Mouse (Mus musculus): ENCODE measurements around the gene Gba2. TPM values are rescaled to one million over a fixed set of nuclear protein-coding genes. Genes with fewer than 3 reads are reported as not detected.
A peak's percentile ranks its signal among the peaks of the same experiment; 100 is the strongest.
"Not testable (repeated sequence)": the region's sequence is repeated elsewhere in the genome, so short reads cannot be mapped to it uniquely, and the experiment has no call there.

Gene Gba2
- 10 to 100 TPM; 17.8 to 18.2 TPM for total RNA-seq (2021)
- long read RNA-seq, experiment 1, transcript Gba2-201 (17 exons, 3,544 nt) = major isoform, 14 of 30 reads
- long read RNA-seq, experiment 1, partial matches to known transcripts = 9 of 30 reads
- long read RNA-seq, experiment 1, other reads (novel, unspliced or antisense) = 7 of 30 reads
- long read RNA-seq, experiment 2, transcript Gba2-201 (17 exons, 3,544 nt) = major isoform, 14 of 41 reads
- long read RNA-seq, experiment 2, partial matches to known transcripts = 12 of 41 reads
- long read RNA-seq, experiment 2, other reads (novel, unspliced or antisense) = 15 of 41 reads

DNA sequence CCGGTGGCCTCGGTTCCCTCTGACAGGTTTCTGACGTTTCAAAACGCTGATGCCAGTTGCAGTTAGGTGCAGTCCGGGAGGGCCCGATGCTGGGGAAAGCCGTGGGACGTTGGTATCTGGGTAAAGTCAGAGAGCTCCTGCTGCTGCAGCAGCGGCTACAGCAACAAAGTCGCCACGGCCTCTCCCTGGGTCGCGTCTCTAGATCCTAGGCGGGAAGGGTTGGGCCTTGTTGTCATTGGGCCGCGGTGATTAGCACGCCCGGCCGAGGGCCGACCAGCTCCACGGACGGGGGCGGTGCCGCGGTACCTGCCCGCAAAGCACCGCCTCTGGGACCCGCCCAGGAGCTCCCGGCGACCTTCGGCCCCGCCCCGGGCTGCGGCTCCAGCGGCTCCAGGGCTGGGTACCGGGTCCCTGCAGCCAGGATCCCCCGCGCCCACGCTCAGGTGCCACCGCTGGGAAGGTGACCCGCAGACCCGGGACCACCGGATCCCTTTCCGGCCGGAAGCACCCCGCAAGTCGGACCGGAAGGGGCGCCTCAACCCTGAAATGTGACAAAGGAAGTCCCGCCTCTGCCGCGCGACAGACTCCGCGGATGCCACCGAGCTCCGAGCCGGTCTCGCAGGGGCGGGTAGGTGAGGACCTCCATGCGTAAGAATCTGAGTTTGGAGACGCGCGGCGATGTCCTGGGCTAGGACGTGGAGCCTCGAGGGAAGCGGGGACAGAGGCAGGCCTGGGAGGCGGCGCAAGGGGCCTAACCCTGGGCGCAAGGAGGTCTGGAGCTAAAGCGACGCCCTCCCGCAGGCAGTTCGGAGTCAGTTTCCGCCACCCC is at the start of gene Gba2, which contains the start of gene Rgp1:
Gene Gba2 (minus strand): TSS at position 498 of the 829 bp plus-strand sequence.
Gene Rgp1 (plus strand): TSS at position 340 of the 829 bp plus-strand sequence.
- peak; percentile 76 to 81 for DNase-seq (ENCODE audit: low spot score in 2 of 2)

DNA sequence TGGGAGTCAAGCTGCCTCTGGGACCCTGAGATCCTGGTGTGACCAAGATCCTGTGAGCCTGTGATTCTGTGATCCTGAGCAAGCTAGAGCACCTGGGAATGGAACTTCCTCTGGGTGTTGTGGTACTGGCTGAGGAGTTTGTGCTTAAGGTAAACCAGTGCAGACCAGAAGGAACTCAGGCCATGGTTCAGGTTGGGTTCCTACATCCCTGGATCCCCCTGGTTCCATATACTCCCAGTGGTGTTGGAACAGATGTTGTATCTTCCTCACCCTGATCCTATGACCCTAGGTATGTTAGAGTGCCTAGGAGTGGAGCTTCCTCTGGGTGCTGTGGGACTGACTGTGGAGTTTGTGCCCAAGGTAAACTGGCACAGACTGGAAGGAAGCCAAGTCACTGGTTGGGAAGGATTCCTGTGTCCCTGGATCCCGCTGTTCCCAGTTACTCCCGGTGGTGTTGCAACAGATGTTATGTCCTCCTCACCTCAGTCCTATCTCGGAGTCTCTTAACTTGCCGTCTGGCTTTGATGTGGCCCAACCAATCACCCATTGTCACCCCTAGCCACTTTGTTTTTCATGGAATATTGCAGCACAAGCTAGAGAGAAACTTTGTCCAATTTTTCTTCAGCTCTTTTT is 41.6 kb upstream of the Gba2 start:
- no peak for DNase-seq (ENCODE audit: low spot score in 2 of 2)

DNA sequence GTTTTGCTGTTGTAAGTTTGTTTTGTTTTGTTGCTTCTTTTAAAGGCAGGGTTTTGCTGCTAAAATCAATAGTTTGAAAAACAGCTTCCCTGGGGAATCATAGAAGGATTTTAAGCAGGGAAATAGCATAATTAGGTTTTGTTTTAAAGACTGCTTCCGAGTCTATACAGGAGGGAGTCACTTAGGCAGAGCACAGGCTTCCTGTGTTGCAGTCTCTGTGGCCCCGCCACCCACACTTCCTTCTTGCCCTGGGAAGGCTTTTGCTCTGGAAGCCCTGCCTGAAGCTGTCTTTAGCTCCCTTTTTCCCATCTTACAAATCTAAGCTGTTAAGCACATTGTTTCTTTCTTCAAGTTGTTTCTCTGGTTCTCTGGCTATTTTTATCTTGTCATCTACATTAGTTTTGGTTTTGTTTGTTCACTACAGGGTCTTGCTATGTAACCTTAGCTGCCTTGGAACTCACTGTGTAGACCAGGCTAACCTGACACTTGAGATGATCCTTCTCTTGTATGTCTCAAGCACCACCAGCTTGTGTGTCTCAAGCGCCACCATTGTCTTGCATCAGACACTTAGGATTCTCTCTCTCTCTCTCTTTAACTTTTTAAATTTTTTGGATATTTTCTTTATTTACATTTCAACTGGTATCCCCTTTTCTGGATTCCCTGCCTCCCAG is 34.5 kb upstream of the Gba2 start:
- no peak for DNase-seq (ENCODE audit: low spot score in 2 of 2)

DNA sequence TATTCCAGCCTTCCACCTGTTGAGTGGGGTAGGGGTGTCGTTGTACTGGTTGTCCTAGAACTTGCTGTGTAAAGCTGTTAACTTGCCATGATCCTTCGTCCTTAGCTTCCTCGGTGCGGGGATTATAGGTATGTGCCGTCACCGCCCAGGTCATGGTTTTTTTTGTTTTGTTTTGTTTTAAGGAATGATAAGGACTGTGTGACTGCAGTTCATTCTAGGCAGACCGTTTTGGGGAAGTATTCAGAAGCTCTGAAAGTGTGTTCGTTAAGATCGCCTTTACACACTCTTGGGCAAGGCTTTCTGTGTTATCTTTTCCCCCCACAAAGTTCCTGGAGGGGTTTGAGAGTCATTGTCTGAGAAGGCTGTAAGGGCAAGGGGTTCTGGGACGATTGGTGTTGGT is 33.9 kb upstream of the Gba2 start:
- DNase-seq (ENCODE audit: low spot score in 2 of 2) = no peak

DNA sequence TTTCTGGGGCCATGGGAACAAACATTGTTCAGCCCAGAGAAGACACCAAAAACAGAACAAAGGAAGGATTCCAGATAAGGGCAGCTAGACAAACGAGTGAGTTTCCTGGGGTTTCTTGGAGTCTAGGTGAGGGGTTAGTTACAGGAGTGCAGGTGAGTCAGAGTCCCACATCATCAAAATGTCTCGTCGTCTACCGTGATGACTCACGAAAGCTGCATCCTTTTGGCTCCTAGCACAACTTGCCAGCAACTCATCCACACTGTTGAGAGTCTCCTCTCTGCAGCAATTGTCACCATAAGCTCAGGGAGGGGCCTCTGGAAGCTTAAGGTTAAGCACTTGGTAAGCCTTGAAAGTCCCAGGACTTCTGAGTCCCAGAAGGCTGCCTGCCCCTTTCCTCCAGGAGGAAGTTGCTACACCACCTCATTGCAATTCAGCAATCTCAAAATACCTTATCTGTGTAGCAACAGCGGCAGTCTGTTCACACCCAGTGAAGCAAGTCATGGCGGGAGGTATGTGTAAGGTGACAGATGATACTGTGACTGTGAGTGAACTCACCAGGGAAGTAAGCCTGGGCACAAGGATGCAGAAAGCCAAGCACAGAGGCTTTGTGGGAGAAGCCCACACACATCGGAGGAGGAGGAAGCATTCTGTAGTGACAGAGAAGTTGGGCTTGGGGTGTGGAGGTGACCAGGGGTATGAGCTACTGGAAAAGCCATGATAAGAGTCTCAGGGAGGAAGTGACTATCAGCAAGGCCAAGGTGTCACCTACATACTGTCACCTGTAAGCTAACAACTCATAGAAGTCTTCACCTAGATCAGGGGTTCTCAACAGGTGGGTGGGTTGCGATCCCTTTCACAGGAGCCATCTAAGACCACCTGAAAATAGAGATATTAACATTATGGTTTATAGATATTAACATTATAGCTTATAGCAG is 26.3 kb upstream of the Gba2 start:
- DNase-seq (ENCODE audit: low spot score in 2 of 2) = no peak

DNA sequence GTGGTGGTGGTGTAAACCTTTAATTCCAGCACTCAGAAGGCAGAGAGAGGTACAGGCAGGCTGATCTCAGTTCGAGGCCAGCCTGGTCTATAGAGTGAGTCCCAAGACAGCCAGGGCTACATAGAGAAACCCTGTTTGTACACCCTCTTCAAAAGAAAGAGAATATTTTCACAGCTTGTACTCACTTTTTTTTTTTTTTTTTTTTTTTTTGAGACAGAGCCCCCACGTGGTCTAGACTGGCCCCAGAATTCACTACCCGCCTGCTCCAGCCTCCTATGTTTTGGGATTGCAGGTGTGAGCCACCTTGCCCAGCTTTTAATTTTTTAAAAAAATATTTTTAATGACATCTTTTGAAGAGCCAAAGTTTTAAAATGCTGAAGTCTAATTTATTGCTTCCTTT is 25.4 kb upstream of the Gba2 start:
- no peak for DNase-seq (ENCODE audit: low spot score in 2 of 2)

DNA sequence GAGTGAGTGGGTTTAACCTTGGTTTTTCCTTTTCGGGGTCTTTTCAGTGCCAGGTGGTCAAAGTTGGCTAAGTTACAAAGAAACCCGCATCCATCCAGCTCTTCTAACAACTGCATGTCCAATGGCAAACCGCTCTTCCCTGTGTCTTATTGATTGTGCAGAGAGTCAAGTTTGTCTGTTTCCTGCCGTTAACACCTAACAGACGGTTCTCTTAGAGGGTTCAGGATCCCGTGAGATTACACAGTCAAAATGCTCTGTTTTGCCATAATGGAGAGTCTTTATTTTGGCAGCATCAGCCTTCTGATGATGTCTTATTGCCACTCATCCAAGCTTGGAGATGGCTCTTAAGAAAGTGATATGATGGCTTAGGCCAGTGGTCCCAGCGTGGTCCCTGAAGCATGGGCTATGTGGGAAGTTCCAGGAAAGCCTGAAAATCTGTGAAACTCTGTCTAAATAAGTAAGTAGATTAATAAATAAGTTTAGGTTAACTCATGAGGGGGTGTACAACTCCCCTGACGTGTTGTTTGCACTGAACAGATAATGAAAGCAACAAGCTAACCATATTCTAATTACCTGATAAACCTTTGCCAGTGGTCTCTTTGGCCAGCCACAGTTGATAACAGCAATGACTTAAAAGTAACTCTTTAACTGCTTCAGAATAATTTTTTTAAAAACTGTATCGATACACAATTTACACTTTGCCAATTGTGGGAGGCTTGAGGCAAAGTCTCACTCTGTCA is 21.7 kb upstream of the Gba2 start:
- DNase-seq (ENCODE audit: low spot score in 2 of 2) = no peak

DNA sequence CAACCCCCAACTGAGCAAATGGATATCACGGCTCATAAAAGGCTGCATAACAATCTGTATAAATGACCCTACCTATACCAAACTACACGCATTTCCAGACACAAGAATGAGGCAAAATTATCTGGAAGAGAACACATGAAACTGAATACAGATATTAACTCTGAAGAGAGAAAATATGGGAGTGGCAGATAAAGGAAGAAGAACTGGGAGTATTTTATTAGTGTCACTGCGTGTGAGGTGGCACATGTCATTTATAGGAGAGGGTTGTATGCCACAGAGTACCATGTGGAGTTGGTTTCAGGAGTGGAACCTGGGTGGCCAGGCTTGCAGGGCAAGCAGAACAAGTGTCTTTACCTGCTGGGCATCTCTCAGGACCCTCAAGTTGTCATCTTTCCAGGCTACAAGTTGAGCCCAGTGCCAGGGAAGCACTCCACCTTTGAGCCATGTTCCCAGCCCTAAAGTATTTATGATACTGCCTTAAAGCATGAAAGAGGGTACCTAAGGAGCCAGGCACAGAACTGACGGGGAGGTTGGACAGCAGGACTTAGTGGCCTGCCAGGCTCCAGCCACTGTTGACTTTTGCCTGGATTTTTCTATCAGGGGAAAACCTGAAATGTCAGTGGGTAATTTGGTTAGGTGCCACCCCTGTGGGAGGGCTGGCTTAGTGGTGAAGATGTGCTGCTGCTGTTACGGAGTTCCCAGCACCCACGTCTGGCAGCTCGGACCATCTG is 20.1 kb upstream of the Gba2 start:
- DNase-seq (ENCODE audit: low spot score in 2 of 2) = no peak

DNA sequence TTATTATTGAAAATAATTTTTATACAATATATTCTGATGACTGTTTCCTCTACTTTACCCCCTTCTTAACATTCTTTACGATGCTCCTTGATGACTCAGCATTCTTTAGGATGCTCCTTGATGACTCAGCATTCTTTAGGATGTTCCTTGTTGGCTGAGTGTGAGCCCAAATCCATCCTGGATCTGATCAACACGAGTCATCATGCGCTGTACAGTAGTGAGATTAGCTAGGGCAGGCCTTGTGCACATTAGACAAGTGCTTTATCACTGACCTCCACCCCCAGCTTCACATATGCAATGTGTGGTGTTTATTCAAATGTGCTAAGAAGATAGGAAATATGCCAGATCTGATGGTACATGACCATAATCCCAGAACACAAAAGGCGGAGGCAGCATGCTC is 19.5 kb upstream of the Gba2 start:
- DNase-seq (ENCODE audit: low spot score in 2 of 2) = no peak

DNA sequence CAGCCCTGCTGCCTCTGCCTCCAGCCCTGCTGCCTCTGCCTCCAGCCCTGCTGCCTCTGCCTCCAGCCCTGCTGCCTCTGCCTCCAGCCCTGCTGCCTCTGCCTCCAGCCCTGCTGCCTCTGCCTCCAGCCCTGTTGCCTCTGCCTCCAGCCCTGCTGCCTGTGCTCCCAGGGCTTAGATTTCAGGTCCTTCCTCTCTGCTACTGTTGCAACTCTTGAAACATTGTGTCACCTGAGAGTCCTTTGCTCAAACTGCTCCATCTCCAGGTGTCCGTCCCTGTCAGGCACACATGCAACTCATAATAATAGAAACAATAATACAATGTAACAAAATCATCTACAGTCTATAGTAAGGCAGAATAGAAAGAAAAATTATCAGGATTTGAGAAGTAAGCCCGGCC is 17.9 kb upstream of the Gba2 start:
- not testable (repeated sequence) for DNase-seq (ENCODE audit: low spot score in 2 of 2)

DNA sequence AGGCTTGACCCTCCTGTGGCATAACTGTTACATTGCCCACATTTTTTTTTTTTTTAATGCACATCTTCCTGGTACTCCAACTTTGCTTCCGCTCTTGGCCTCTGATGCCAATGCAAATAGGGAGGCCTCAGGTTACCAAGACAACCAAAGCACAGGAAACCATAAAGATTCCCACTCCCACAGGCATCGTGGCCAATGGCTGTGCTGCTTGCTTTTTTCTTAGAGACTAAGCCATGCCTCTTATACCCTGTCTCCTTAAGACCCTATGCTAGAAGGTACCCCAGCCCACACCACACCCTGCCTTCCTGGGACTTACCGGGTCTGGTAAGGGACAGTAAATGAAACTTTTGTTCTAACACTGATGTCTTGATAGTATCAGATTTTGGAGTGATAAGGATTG is 14.8 kb upstream of the Gba2 start:
- no peak for DNase-seq (ENCODE audit: low spot score in 2 of 2)

DNA sequence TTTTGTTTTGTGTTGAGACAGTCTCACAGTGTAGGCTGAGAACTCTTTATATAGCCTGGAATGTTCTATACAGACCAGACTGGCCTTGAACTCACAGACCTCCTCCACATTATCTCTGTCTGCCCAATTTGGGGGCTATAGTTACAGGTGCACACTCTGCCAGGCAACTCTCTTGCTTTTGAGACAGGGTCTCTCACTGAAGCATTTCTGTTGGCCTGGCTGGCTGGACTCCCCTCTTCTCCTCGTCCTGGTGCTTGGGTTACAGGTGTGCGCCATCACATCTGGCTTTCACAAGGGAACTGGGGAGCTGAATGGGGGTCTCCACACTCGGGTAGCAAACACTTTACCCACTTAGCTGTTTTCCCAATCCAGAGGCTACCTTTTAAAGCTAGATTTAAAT is 13.3 kb upstream of the Gba2 start:
- DNase-seq (ENCODE audit: low spot score in 2 of 2) = no peak

DNA sequence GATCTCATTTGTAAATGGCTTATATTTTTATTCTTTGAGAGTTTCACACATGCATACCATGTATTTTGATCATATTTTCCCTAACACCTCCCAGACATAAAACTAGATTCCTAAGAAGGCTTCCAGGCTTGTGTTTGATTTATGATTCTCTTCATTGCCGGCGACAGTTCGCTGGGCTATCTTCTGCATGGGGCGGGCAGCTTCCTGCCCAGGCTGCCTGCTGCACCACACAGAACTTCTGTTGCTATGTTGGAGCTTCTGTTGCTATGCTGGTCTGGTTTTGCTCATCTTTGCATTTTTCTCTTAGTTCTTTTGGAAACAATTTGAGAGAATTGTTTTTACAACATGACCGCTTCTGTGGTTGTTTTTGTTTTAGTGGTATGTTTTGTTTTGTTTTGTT is 12.9 kb upstream of the Gba2 start:
- no peak for DNase-seq (ENCODE audit: low spot score in 2 of 2)

DNA sequence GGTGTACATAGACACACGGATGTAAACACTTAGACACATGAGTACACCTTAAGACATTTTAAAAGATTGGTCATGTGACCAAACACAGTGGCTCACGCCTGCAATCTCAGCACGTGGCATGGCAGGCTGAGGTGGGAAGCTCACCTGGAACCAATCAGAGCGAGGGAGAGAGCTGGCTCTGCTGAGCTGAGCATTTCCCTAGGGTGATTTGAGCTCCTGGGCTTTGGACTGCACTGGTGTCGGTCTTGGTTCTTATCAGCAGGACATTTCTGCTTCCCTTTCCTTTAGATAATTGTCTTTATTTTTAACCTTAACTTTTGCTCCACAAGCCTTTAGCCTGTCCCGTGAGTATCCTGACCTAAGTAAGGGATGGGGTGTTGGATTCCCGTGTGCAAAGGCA is 9.0 kb upstream of the Gba2 start:
- DNase-seq (ENCODE audit: low spot score in 2 of 2) = no peak

DNA sequence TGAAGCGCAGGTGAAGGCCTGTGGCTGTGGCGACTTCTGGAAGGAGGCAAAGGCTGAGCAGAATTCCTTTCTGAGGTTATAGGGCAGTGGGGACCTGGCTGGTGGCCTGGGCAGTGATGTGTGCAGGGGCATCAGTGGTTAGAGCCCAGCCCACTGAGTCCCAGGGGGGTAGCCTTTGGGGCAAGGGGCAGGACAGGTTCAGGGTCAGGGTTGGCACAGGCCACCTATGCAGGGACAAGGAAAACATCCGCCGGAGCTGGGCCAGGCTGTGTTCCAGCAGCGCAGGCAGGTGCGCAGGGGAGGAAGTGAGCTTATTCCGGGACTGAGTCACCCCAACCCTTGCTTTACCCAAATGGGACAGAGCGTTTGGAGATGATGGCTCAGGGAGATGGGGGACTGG is 7.7 kb upstream of the Gba2 start:
- no peak for DNase-seq (ENCODE audit: low spot score in 2 of 2)

DNA sequence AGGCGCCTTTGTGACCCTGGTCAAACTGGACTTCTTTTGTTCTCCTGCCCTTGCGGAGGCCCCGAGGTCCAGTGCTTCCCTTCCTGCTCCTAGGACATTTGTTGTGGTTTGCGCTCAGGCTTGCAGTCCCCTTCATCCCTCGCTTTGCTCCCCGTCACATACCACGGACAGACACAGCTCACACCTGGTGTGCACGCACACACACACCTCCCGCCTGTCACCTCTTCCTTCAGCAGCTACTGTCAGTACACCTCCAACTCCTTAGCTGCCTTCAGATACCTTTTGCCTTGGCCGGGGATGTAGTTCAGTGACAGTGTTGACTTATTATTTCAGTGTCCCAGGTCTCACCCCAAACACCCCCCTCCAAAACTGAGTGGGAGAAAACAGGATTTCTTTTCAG is 7.0 kb upstream of the Gba2 start:
- no peak for DNase-seq (ENCODE audit: low spot score in 2 of 2)

DNA sequence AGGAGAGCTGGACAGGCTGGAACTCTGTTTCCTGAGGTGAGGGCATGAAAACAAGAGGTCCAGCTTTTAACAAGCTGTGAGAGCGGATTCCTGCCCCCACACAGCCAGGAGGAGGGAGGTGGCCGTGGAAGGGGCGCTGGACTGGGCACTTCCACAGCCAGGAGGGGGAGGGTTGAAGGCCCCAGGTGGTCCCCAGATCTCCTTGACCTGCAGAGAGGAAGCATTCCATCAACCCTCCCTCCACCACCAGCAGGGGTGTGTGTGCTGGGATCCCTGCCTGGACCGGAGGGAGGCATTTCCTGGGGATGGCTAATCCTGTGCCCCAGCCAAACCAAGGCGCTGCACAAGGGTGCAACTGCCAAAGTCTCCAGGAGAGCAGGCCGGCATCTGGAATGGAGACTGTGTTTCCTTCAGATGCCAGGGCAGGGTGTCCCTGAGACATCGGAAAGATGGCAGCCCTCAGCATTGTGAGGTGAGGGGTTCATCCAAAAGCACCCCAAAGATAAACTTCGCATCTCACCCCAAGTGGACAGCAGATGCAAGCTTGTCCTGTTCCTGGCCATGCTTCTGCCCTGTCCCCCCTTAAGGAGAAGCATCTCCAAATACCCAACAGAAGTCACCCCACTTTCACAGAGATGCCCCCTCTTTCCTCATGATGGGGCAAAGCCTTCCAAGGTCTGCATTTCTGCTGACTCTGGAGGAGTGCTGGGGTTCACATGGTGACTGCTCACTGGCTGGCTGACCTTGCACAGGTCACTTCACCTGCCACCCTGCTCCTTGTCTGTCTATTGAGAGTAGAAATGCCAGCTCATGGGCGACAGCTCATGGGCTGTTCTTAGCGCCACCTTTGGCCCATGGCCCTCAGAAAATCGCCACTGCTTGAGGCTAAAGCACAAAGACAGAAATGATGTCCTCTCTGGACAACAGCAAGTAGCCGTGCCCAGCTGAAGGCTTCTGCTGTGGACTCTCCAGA is 6.1 kb upstream of the Gba2 start, which contains the start of gene Msmp:
Gene Msmp (minus strand): TSS at position 51 of the 973 bp plus-strand sequence.
- DNase-seq (ENCODE audit: low spot score in 2 of 2) = no peak

DNA sequence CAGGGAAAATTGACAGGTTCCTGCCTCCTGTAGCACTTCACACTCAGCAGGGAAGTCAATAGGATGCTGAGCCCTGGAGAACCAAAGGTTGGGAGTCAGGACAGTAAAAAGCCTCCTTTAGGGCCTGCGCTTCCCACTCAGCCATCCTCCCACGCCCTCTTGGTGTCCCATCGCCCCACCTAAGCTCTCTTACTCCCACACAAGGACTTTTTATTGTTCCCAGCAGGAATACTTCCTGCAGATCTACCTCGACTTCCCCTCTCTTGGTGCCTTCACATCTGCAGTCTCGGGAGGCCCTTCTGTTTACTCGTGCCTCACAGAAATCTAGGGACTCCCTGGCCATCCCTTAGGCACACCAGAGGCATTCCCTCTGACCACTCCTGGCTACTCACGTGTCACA is 4.7 kb upstream of the Gba2 start:
- no peak for DNase-seq (ENCODE audit: low spot score in 2 of 2)

Measured in adrenal gland, postnatal 4 days (tissue).